Mouse (Mus musculus) lung, postnatal 0 days (tissue): ENCODE data around the gene Creg1. TPM values are rescaled to one million over a fixed set of nuclear protein-coding genes. Genes with fewer than 3 reads are reported as not detected.

Experiments
- ATAC-seq: fragments of 200-750 bp; cut with Nextera tagmentation; 2 replicates; pipeline ENCODE4 v1.8.0; 2017; ENCODE audit warnings: moderate library complexity
- DNase-seq: peaks from one replicate; pipeline ENCODE4 v3.0.0-alpha.2; 2016; ENCODE audit warnings: low spot score
- H3K27ac ChIP-seq: fragments of 300-500 bp; sonication (generic); 2 replicates; pipeline ENCODE4 v1.5.1; 2014; ENCODE audit warnings: antibody characterized with exemption, mild to moderate bottlenecking, low read length, mixed read lengths
- H3K27me3 ChIP-seq: fragments of 300-500 bp; sonication (generic); replicated peaks from 2 replicates; pipeline ENCODE4 v1.6.1; 2014; ENCODE audit warnings: low read length, mixed read lengths; ENCODE audit not compliant: insufficient read depth
- H3K36me3 ChIP-seq: fragments of 300-500 bp; sonication (generic); 2 replicates; pipeline ENCODE4 v1.6.1; 2014; ENCODE audit warnings: low read length, mixed read lengths; ENCODE audit not compliant: insufficient read depth
- H3K4me1 ChIP-seq: fragments of 300-500 bp; sonication (generic); 2 replicates; pipeline ENCODE4 v1.6.1; 2014; ENCODE audit warnings: antibody characterized with exemption, low read depth, low read length, mixed read lengths; ENCODE audit not compliant: insufficient read depth
- H3K4me2 ChIP-seq: fragments of 300-500 bp; sonication (generic); replicated peaks from 2 replicates; pipeline ENCODE4 v1.6.1; 2014; ENCODE audit warnings: low read depth, mild to moderate bottlenecking, low read length, moderate library complexity, mixed read lengths
- H3K4me3 ChIP-seq: fragments of 300-500 bp; sonication (generic); 2 replicates; pipeline ENCODE4 v1.5.1; 2014; ENCODE audit warnings: low read depth, low read length
- H3K9ac ChIP-seq: fragments of 300-500 bp; sonication (generic); replicated peaks from 2 replicates; pipeline ENCODE4 v1.6.1; 2014; ENCODE audit warnings: low read depth, mild to moderate bottlenecking
- H3K9me3 ChIP-seq: fragments of 300-500 bp; sonication (generic); 2 replicates; pipeline ENCODE4 v1.6.1; 2016; ENCODE audit warnings: low read length, mixed read lengths
- CTCF ChIP-seq: IDR thresholded peaks from 2 replicates; pipeline ENCODE4 v1.5.1; 2016; ENCODE audit warnings: antibody characterized with exemption, mild to moderate bottlenecking
- EP300 ChIP-seq: IDR thresholded peaks from 2 replicates; pipeline ENCODE4 v1.6.1; 2016; ENCODE audit warnings: antibody characterized with exemption, mild to moderate bottlenecking, control low read depth
- WGBS: fragments of 180-500 bp; shearing (Covaris S2); extraction: QIAGEN DNeasy Blood & Tissue Kit; methylation state at CpG from one replicate; pipeline ENCODE4 v1.1.7; 2014; 5-methylcytosine and 5-hydroxymethylcytosine counted together
- polyA plus RNA-seq: library from polyadenylated mRNA; unstranded; fragments of >200 nt; fragmentation: Nextera tagmentation; extraction: Ambion mirVana; gene quantifications from 2 replicates; pipeline ENCODE4 v1.2.1, GENCODE M21; 2015

The Creg1 gene
- polyA plus RNA-seq, 1 experiment from 2014 or later = 148 TPM

DNA sequence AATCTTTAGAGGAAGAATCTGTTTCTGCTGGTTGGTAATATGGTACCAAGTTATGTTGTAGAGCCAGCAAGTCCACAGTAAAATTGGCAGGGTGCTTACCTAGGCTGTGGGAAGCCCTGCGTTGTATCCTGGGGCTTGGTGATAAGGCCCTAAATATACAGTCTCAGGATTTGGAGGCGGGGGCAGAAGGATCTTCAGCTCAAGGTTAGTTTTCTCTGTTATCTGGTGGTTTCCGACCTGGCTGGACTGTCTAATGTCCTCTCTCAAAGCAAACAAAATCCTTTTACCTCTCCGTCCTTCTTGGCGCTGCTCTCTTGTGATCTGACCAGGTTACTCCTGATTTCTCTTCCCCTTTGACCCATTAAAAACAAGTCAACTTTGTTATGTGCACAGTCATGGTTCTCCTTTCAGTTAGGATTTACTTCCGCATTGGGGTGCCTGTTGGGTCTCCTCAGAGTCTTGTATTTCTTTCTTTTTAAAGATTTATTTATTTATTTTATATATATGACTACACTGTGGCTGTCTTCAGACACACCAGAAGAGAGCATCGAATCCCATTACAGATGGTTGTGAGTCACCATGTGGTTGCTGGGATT, 2.8 kb downstream of the Creg1 start:
- TF ChIP-seq EP300 = no peak
- TF ChIP-seq CTCF = no peak
- Histone ChIP-seq H3K4me2 (no peak overlapping the region), H3K9me3 (no peaks in the 10 kb centered on the region), H3K27me3 (no peaks in the 10 kb centered on the region), H3K4me1 (no peaks in the 10 kb centered on the region; the same call in 1 of the 2 replicates), H3K4me3 (no peak overlapping the region), H3K36me3 (no peaks in the 10 kb centered on the region), H3K9ac (no peak overlapping the region), H3K27ac (no peak overlapping the region)
- ATAC-seq (no peak), DNase-seq (peak; percentile 20)
- 81% methylated on average over 7 of the region's 7 CpGs for WGBS

DNA sequence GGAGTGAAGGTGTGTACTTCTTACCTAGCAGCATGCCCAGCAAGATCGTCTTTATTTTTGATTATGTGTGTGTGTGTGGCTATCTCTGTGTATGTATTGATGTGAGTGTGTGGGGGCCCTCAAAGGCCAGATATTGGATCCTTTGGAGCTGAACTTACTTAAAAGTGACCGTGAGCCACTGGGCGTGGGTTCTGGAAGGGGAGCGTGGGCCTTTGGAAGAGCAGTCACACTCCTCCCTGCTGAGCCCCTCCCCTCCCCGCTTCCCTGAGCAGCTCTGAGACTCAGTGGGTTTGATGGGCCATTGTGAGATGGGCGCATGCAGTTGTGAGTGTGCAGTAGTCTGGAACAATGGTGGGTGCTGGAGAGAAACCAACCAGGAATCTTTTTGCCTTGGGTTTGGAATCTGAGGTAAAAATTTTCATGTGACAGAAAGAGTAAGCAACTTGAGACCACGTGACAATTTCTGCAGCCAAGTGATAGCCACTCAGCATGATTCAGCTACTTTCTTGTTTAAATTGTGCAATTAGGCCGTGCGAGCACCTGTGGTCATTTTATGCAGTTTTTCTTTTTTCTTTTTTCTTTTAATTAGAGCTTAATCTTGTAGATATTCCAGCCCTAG, 5.5 kb downstream of the Creg1 start:
- no peak overlapping the region for H3K4me3 ChIP-seq
- WGBS = 66% methylated on average over 9 of the region's 9 CpGs
- H3K36me3 ChIP-seq = no peaks in the 10 kb centered on the region
- ATAC-seq = peak; percentile 45
- H3K4me1 ChIP-seq = no peaks in the 10 kb centered on the region; the same call in 1 of the 2 replicates
- H3K4me2 ChIP-seq = no peak overlapping the region
- H3K27ac ChIP-seq = peak overlapping the region; percentile 69
- peak; percentile 77 for DNase-seq
- H3K9me3 ChIP-seq = no peaks in the 10 kb centered on the region
- H3K27me3 ChIP-seq = no peaks in the 10 kb centered on the region
- no peak overlapping the region for H3K9ac ChIP-seq
- peak; percentile 85 for TF ChIP-seq EP300
- no peak for TF ChIP-seq CTCF

DNA sequence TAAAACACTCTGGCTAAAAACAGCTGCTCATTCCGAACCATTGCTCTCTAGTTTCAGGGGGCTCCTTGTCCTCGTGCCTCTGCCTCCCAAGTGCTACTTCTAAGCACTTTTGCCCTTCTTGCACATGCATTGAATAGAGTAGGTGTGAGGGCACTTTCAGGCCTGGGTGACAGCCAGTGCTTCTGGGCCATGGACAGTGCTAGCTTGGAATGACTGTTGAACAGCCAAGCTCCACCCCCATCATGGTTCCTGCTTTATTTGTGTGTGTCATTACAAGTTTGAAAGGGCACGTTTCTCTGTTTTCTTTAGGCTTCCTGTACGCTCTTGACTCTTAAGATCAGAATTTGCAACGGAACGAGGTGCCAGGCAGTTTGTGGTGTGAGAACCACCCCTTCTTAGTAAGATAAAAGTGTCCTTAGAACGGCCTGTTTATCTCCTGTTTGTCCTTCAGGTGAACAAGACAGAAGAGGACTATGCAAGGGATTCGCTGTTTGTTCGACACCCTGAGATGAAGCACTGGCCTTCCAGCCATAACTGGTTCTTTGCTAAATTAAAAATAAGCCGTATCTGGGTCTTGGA, 6.7 kb downstream of the Creg1 start:
- H3K27ac ChIP-seq = peak overlapping the region; percentile 73
- TF ChIP-seq CTCF (no peak), EP300 (no peak)

DNA sequence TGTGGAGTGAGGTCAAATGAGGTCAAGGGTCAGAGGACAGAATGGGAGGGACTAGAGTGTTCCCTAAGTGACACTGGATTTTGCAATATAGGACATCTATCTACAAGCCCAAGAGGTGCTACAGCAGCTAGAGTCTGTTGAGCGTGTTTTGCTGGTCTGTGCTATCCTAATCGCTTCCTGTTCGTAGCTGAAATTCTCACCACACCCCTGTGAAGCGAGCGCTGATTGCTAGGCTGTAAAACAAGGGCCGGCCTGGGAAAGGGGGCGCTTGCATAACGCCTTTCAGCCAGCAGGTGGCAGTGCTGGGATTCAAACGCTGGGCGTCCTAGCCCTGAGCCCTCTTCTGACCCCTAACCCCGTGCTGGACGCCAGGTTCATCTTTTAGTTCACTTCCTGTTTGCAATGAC, 7.9 kb downstream of the Creg1 start:
- peak; percentile 92 for TF ChIP-seq CTCF
- TF ChIP-seq EP300 = no peak
- Histone ChIP-seq H3K4me3 (no peak overlapping the region), H3K36me3 (no peaks in the 10 kb centered on the region), H3K9ac (no peak overlapping the region), H3K4me1 (no peaks in the 10 kb centered on the region), H3K9me3 (no peaks in the 10 kb centered on the region), H3K27me3 (no peaks in the 10 kb centered on the region), H3K4me2 (0 out of 2 replicates have a peak overlapping the region, but pooled peaks have one; percentile 22), H3K27ac (peak overlapping the region; percentile 43; the same call in 1 of the 2 replicates)
- DNase-seq = peak; percentile 88
- WGBS = 2% methylated on average over 12 of the region's 12 CpGs
- peak; percentile 83 for ATAC-seq

More for the DNA sequence above, 6.7 kb downstream of the Creg1 start:
- DNase-seq (peak; percentile 34), ATAC-seq (peak; percentile 34; the same call in 1 of the 2 replicates)
- H3K9me3 ChIP-seq = no peaks in the 10 kb centered on the region
- no peak overlapping the region for H3K4me2 ChIP-seq
- no peaks in the 10 kb centered on the region for H3K27me3 ChIP-seq
- 53% methylated on average over 10 of the region's 10 CpGs for WGBS
- H3K36me3 ChIP-seq = no peaks in the 10 kb centered on the region
- H3K4me3 ChIP-seq = no peak overlapping the region
- no peak overlapping the region for H3K9ac ChIP-seq
- H3K4me1 ChIP-seq = no peaks in the 10 kb centered on the region

DNA sequence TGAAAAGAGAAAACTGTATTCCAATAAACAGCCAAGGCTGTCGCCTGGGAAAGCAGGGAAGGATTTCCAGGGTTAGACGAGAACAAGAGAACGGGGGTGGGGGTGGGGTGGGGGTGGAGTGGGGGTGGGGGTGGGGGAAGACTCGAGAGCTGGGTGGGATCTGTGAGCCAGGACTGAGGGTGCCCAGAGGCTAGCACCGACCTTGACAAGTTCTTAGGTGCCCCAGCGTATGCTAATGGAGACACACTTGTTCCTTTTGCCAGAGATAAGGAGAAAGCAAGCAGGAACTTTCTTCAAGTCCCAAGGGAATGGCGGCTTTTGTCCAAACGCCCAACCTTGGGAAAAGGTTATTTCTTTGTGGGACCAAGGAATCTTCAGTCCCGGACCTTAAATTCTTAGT, 8.5 kb downstream of the Creg1 start:
- ATAC-seq = no peak
- TF ChIP-seq CTCF (no peak), EP300 (no peak)
- 0 out of 2 replicates have a peak overlapping the region, but pooled peaks have one; percentile 22 for H3K4me2 ChIP-seq
- H3K36me3 ChIP-seq = no peaks in the 10 kb centered on the region
- H3K4me3 ChIP-seq = no peak overlapping the region
- H3K4me1 ChIP-seq = no peaks in the 10 kb centered on the region
- WGBS = 52% methylated on average over 9 of the region's 9 CpGs
- H3K27ac ChIP-seq = no peak overlapping the region
- H3K27me3 ChIP-seq = no peaks in the 10 kb centered on the region
- H3K9ac ChIP-seq = no peak overlapping the region
- no peak for DNase-seq
- no peaks in the 10 kb centered on the region for H3K9me3 ChIP-seq

DNA sequence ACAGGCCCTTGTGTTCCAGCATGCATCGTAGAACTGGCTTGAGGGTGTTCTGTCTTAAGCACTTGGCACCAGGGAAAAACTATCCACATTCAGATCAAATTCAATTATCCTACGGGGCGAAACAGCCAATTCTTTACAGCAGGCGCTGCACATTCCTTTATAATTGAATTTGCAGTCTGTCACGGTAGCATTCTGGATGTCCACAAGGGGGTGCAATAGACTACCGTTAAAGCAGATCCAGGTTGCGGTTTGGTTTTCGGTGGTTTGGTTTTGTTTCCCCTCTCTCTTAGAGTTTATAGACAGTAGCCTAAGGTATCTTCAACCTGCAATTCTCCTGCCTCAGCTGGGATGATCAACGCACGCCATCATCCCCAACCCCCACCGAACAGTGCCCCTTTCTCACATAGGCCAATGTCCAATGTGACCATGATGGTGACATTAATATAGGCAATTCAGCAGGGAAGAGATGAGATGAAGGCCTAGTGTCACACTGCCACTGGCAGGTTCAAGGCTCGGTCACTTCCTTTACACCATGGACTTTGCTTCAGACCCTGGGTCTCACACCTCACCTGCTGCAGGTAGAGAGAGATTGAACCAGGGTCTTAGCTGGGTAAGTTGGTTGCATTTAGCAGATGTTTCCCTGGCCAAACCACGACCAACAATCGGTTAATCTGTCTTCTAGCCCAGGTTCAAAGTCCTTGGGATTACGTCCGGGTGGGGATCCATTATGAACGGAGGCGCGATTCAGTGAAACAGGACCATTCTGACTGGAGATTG, 12.2 kb downstream of the Creg1 start:
- H3K4me1 ChIP-seq = no peaks in the 10 kb centered on the region
- no peaks in the 10 kb centered on the region for H3K9me3 ChIP-seq
- ATAC-seq = no peak
- WGBS = 46% methylated on average over 19 of the region's 19 CpGs
- H3K4me2 ChIP-seq = 0 out of 2 replicates have a peak overlapping the region, but pooled peaks have one; percentile 28
- no peak for TF ChIP-seq EP300
- TF ChIP-seq CTCF = peak; percentile 81
- no peaks in the 10 kb centered on the region for H3K36me3 ChIP-seq
- H3K4me3 ChIP-seq = no peak overlapping the region
- DNase-seq = peak; percentile 80
- no peak overlapping the region for H3K9ac ChIP-seq
- no peak overlapping the region for H3K27ac ChIP-seq
- no peaks in the 10 kb centered on the region for H3K27me3 ChIP-seq
